In genomic region chr4:149078261-149078660, GRCm38 (mm10) we compare ENCODE assay signal across 30 mouse cellular contexts. TPM values are rescaled to one million over a fixed set of nuclear protein-coding genes. Genes with fewer than 3 reads are reported as not detected.
DNase-seq lines count a peak whose midpoint lies in the region; ATAC-seq and TF ChIP-seq lines count a peak whose summit lies in the region.
"Had no signal": no experiment of that assay in that cellular context is flagged by ENCODE, and none has a peak within 500 bp of the region (broad histone marks: within the 10 kb centered on the region; RNA-seq: fewer than 3 reads in every experiment).

No protein-coding gene starts in this region.

- no peaks in the 10 kb centered on the region for H3K9me3 ChIP-seq in liver, embryonic 14.5 days (ENCODE audit: control insufficient read depth, low read length)
- no peaks in the 10 kb centered on the region for H3K9me3 ChIP-seq in liver, embryonic 12.5 days (replicated peaks)
- no peaks in the 10 kb centered on the region for H3K9me3 ChIP-seq in liver, postnatal 0 days (ENCODE audit: low read length)
- no peaks in the 10 kb centered on the region for H3K9me3 ChIP-seq in hindbrain, embryonic 14.5 days (ENCODE audit: control insufficient read depth, low read length)
- H3K9me3 ChIP-seq: embryonic facial prominence, embryonic 12.5 days; forebrain, embryonic 15.5 days; heart, embryonic 12.5 days had no signal

- no peaks in the 10 kb centered on the region for H3K27me3 ChIP-seq in kidney, adult 2 months (replicated peaks; ENCODE audit: control insufficient read depth, insufficient read depth, low read length)
- no peaks in the 10 kb centered on the region for H3K27me3 ChIP-seq in liver, embryonic 14.5 days (ENCODE audit: control insufficient read depth, insufficient read depth, low read length)
- H3K27me3 ChIP-seq in liver, embryonic 12.5 days (replicated peaks) = no peaks in the 10 kb centered on the region
- H3K27me3 ChIP-seq in liver, postnatal 0 days (ENCODE audit: insufficient read depth, low read length) = no peaks in the 10 kb centered on the region
- no peaks in the 10 kb centered on the region for H3K27me3 ChIP-seq in hindbrain, embryonic 14.5 days (ENCODE audit: control insufficient read depth, insufficient read depth, low read length)
- H3K27me3 ChIP-seq: embryonic facial prominence, embryonic 12.5 days; forebrain, embryonic 15.5 days; heart, embryonic 12.5 days had no signal

- no peak for TF ChIP-seq CTCF in kidney, adult 2 months (conservative IDR thresholded peaks at IDR 0.05; ENCODE audit: insufficient read depth, insufficient read length, low read depth, low read length)
- no peak for TF ChIP-seq CTCF in liver, embryonic 14.5 days (IDR thresholded peaks at IDR 0.05; ENCODE audit: low read depth)
- no peak for TF ChIP-seq CTCF in liver, postnatal 0 days (IDR thresholded peaks at IDR 0.05; ENCODE audit: low read depth)

- H3K27ac ChIP-seq in kidney, adult 2 months (ENCODE audit: insufficient read depth, low read depth, low read length) = no peak overlapping the region
- H3K27ac ChIP-seq in liver, embryonic 14.5 days = no peak overlapping the region
- H3K27ac ChIP-seq in liver, embryonic 12.5 days = no peak overlapping the region
- H3K27ac ChIP-seq in liver, postnatal 0 days (ENCODE audit: low read depth) = peak overlapping the region; percentile 39; the same call in 1 of the 2 replicates
- no peak overlapping the region for H3K27ac ChIP-seq in hindbrain, embryonic 14.5 days
- H3K27ac ChIP-seq: embryonic facial prominence, embryonic 12.5 days; forebrain, embryonic 15.5 days; gastrocnemius, adult 2 months; heart, adult 2 months; macrophage had no signal

- peak; percentile 52 for DNase-seq in adrenal gland, postnatal 10 days
- no peak for DNase-seq in adrenal gland, postnatal 4 days (ENCODE audit: low spot score in 2 of 2)
- DNase-seq in kidney, adult 2 months = peak; percentile 55
- DNase-seq in kidney, postnatal 4 days = no peak
- DNase-seq in liver, embryonic 14.5 days (ENCODE audit: low read depth in 3 of 3, low spot score in 3 of 3) = no peak
- DNase-seq in liver, postnatal 0 days = peak; percentile 41
- no peak for DNase-seq in hindbrain, embryonic 14.5 days (ENCODE audit: low spot score)
- DNase-seq: cerebellum, adult 11-12 months; cerebellum, adult 9-11 months; embryo, embryonic 11 days; gastrocnemius, adult 2 months; gastrocnemius, postnatal 36 days; heart, adult 2 months; layer of hippocampus, postnatal 36 days; left cerebral cortex, postnatal 4 days; lung, adult 2 months; lung, postnatal 10 days; midbrain, embryonic 14.5 days had no signal

- TF ChIP-seq EP300 in liver, embryonic 14.5 days (IDR thresholded peaks at IDR 0.05; ENCODE audit: low read depth) = no peak
- no peak for TF ChIP-seq EP300 in liver, postnatal 0 days (IDR thresholded peaks at IDR 0.05; ENCODE audit: low read depth)

- ATAC-seq in liver, embryonic 14.5 days (ENCODE audit: insufficient read depth) = 0 out of 2 replicates have a peak, but pooled peaks have one; percentile 14
- ATAC-seq in liver, embryonic 12.5 days = no peak
- peak; percentile 62 for ATAC-seq in liver, postnatal 0 days
- ATAC-seq in hindbrain, embryonic 14.5 days (ENCODE audit: low FRiP score) = no peak
- ATAC-seq: forebrain, embryonic 15.5 days; hindbrain, embryonic 16.5 days had no signal

- TF ChIP-seq POLR2A in kidney, adult 2 months (IDR thresholded peaks at IDR 0.05; ENCODE audit: low read depth, low read length) = no peak

- WGBS in kidney, adult 2 months = 55% methylated on average over 4 of the region's 4 CpGs
- 50% methylated on average over 4 of the region's 4 CpGs for WGBS in liver, embryonic 14.5 days (ENCODE audit: insufficient replicate concordance)
- WGBS in liver, embryonic 12.5 days (ENCODE audit: insufficient replicate concordance) = 49% methylated on average over 4 of the region's 4 CpGs
- WGBS in liver, postnatal 0 days (ENCODE audit: insufficient replicate concordance) = 54% methylated on average over 4 of the region's 4 CpGs
- 67% methylated on average over 4 of the region's 4 CpGs for WGBS in hindbrain, embryonic 14.5 days

- H3K9ac ChIP-seq in liver, embryonic 14.5 days (replicated peaks) = no peak overlapping the region
- no peak overlapping the region for H3K9ac ChIP-seq in liver, embryonic 12.5 days
- H3K9ac ChIP-seq in liver, postnatal 0 days (replicated peaks) = no peak overlapping the region
- H3K9ac ChIP-seq in hindbrain, embryonic 14.5 days = no peak overlapping the region
- H3K9ac ChIP-seq: embryonic facial prominence, embryonic 12.5 days; forebrain, embryonic 15.5 days had no signal

- no peak overlapping the region for H3K4me2 ChIP-seq in liver, embryonic 14.5 days (ENCODE audit: low read depth)
- H3K4me2 ChIP-seq in liver, embryonic 12.5 days = no peak overlapping the region
- no peak overlapping the region for H3K4me2 ChIP-seq in liver, postnatal 0 days (ENCODE audit: low read depth, low read length)
- H3K4me2 ChIP-seq in hindbrain, embryonic 14.5 days (replicated peaks) = no peak overlapping the region
- H3K4me2 ChIP-seq: embryonic facial prominence, embryonic 12.5 days; forebrain, embryonic 15.5 days; heart, embryonic 12.5 days had no signal

- no peaks in the 10 kb centered on the region for H3K36me3 ChIP-seq in kidney, adult 2 months (ENCODE audit: control insufficient read depth, insufficient read depth, low read length)
- no peaks in the 10 kb centered on the region for H3K36me3 ChIP-seq in liver, embryonic 14.5 days (replicated peaks; ENCODE audit: control insufficient read depth, insufficient read depth, low read depth)
- peaks cover 21% of the 10 kb centered on the region for H3K36me3 ChIP-seq in liver, embryonic 12.5 days
- peaks cover 14% of the 10 kb centered on the region for H3K36me3 ChIP-seq in liver, postnatal 0 days (replicated peaks; ENCODE audit: insufficient read depth, low read length)
- H3K36me3 ChIP-seq in hindbrain, embryonic 14.5 days (replicated peaks; ENCODE audit: control insufficient read depth, insufficient read depth) = peaks cover 13% of the 10 kb centered on the region
- H3K36me3 ChIP-seq: embryonic facial prominence, embryonic 12.5 days; forebrain, embryonic 15.5 days had no signal

- peaks cover 21% of the 10 kb centered on the region; the same call in 1 of the 2 replicates for H3K4me1 ChIP-seq in kidney, adult 2 months (ENCODE audit: control insufficient read depth, insufficient read depth, low read length)
- H3K4me1 ChIP-seq in liver, embryonic 14.5 days (replicated peaks; ENCODE audit: control insufficient read depth in 2 of 2, insufficient read depth in 2 of 2, low read length in 1 of 2) = peaks cover 0 to 4% of the 10 kb centered on the region in 2 experiments; a peak in 2 of 4 replicates
- peaks cover 27% of the 10 kb centered on the region for H3K4me1 ChIP-seq in liver, embryonic 12.5 days
- H3K4me1 ChIP-seq in liver, postnatal 0 days (ENCODE audit: insufficient read depth) = peaks cover 24% of the 10 kb centered on the region
- H3K4me1 ChIP-seq in hindbrain, embryonic 14.5 days (replicated peaks; ENCODE audit: control insufficient read depth, insufficient read depth, low read length) = no peaks in the 10 kb centered on the region; the same call in 1 of the 2 replicates

- H3K4me3 ChIP-seq in kidney, adult 2 months (ENCODE audit: insufficient read depth, low read depth, low read length) = no peak overlapping the region
- H3K4me3 ChIP-seq in liver, embryonic 14.5 days (ENCODE audit: insufficient read depth in 1 of 2, low read depth in 2 of 2, low read length in 2 of 2) = no peak overlapping the region
- H3K4me3 ChIP-seq in liver, embryonic 12.5 days = no peak overlapping the region
- no peak overlapping the region for H3K4me3 ChIP-seq in liver, postnatal 0 days (ENCODE audit: low read depth, low read length)
- H3K4me3 ChIP-seq in hindbrain, embryonic 14.5 days (replicated peaks; ENCODE audit: low read length) = no peak overlapping the region
- H3K4me3 ChIP-seq: embryonic facial prominence, embryonic 12.5 days; forebrain, embryonic 15.5 days; gastrocnemius, adult 2 months; heart, adult 2 months; heart, embryonic 12.5 days had no signal

RNA-seq across cellular contexts. Expression of gene Pex14, which starts 21.4 kb away (rescaled TPM):
- 10 to 100 TPM; 67.9 to 74.0 TPM for total RNA-seq in adrenal gland, postnatal 10 days (2021)
- 10 to 100 TPM; 63.0 to 67.3 TPM for total RNA-seq in adrenal gland, postnatal 4 days (2021)
- 49.3 and 55.0 TPM in 2 replicates for polyA plus RNA-seq in kidney, adult 2 months (2012; rRNA removed)
- polyA plus RNA-seq in liver, embryonic 14.5 days (2012; rRNA removed) = 11.4 and 12.2 TPM in 2 replicates
- polyA plus RNA-seq in liver, embryonic 14.5 days (2014; fragmentation: Nextera tagmentation; extraction: Ambion mirVana) = 14.9 and 15.4 TPM in 2 replicates
- polyA plus RNA-seq in liver, embryonic 12.5 days (2016; fragmentation: Nextera tagmentation; extraction: Ambion mirVana) = 31.8 and 34.7 TPM in 2 replicates
- 47.5 and 53.6 TPM in 2 replicates for polyA plus RNA-seq in liver, postnatal 0 days (2015; fragmentation: Nextera tagmentation; extraction: Ambion mirVana)
- 46.7 and 47.0 TPM in 2 replicates for polyA plus RNA-seq in hindbrain, embryonic 14.5 days (2014; fragmentation: Nextera tagmentation; extraction: Ambion mirVana)

RNA-seq across cellular contexts. Expression of gene Dffa, which starts 25.7 kb away (rescaled TPM):
- total RNA-seq in adrenal gland, postnatal 10 days (2021) = 10 to 100 TPM; 21.0 to 23.9 TPM
- total RNA-seq in adrenal gland, postnatal 4 days (2021) = 10 to 100 TPM; 24.4 to 24.9 TPM
- 20.1 and 20.8 TPM in 2 replicates for polyA plus RNA-seq in kidney, adult 2 months (2012; rRNA removed)
- 11.2 and 13.1 TPM in 2 replicates for polyA plus RNA-seq in liver, embryonic 14.5 days (2012; rRNA removed)
- polyA plus RNA-seq in liver, embryonic 14.5 days (2014; fragmentation: Nextera tagmentation; extraction: Ambion mirVana) = 13.2 and 13.6 TPM in 2 replicates
- 24.4 and 25.3 TPM in 2 replicates for polyA plus RNA-seq in liver, embryonic 12.5 days (2016; fragmentation: Nextera tagmentation; extraction: Ambion mirVana)
- polyA plus RNA-seq in liver, postnatal 0 days (2015; fragmentation: Nextera tagmentation; extraction: Ambion mirVana) = 12.5 and 13.4 TPM in 2 replicates
- polyA plus RNA-seq in hindbrain, embryonic 14.5 days (2014; fragmentation: Nextera tagmentation; extraction: Ambion mirVana) = 20.1 and 20.8 TPM in 2 replicates

RNA-seq across cellular contexts. Expression of gene Cort, which starts 48.3 kb away (rescaled TPM):
- 1 to 10 TPM; 1.5 TPM for total RNA-seq in adrenal gland, postnatal 10 days (2021)
- 1 to 10 TPM; 2.4 to 3.1 TPM for total RNA-seq in adrenal gland, postnatal 4 days (2021)
- not detected in 2 replicates for polyA plus RNA-seq in kidney, adult 2 months (2012; rRNA removed)
- polyA plus RNA-seq in liver, embryonic 14.5 days (2012; rRNA removed) = not detected in 2 replicates
- polyA plus RNA-seq in liver, embryonic 14.5 days (2014; fragmentation: Nextera tagmentation; extraction: Ambion mirVana) = not detected in 2 replicates
- 0.35 TPM in 1 of 2 replicates, not detected in the other for polyA plus RNA-seq in liver, embryonic 12.5 days (2016; fragmentation: Nextera tagmentation; extraction: Ambion mirVana)
- not detected in 2 replicates for polyA plus RNA-seq in liver, postnatal 0 days (2015; fragmentation: Nextera tagmentation; extraction: Ambion mirVana)
- 0.41 and 0.99 TPM in 2 replicates for polyA plus RNA-seq in hindbrain, embryonic 14.5 days (2014; fragmentation: Nextera tagmentation; extraction: Ambion mirVana)
- total RNA-seq: gastrocnemius, postnatal 36 days; hematopoietic stem cell, adult 5-6 weeks; megakaryocyte-erythroid progenitor cell, adult 5-6 weeks; monocyte, adult 5-6 weeks had no signal
- polyA plus RNA-seq: embryonic facial prominence, embryonic 12.5 days; heart, adult 2 months; heart, embryonic 12.5 days; heart, postnatal 0 days; intestine, embryonic 14.5 days; lung, adult 2 months; macrophage; midbrain, embryonic 14.5 days; testis, adult 2 months had no signal

RNA-seq across cellular contexts. Expression of gene Cenps, which starts 59.2 kb away (rescaled TPM):
- total RNA-seq in adrenal gland, postnatal 10 days (2021) = 10 to 100 TPM in 1 of 2 experiments, 1 to 10 TPM in 1; 7.8 to 11.0 TPM
- 10 to 100 TPM; 17.1 to 19.3 TPM for total RNA-seq in adrenal gland, postnatal 4 days (2021)
- polyA plus RNA-seq in kidney, adult 2 months (2012; rRNA removed) = 0.75 and 1.1 TPM in 2 replicates
- 7.6 and 12.3 TPM in 2 replicates for polyA plus RNA-seq in liver, embryonic 14.5 days (2012; rRNA removed)
- 17.3 and 18.0 TPM in 2 replicates for polyA plus RNA-seq in liver, embryonic 14.5 days (2014; fragmentation: Nextera tagmentation; extraction: Ambion mirVana)
- polyA plus RNA-seq in liver, embryonic 12.5 days (2016; fragmentation: Nextera tagmentation; extraction: Ambion mirVana) = 23.2 and 25.9 TPM in 2 replicates
- polyA plus RNA-seq in liver, postnatal 0 days (2015; fragmentation: Nextera tagmentation; extraction: Ambion mirVana) = 8.4 and 8.7 TPM in 2 replicates
- 16.9 and 18.7 TPM in 2 replicates for polyA plus RNA-seq in hindbrain, embryonic 14.5 days (2014; fragmentation: Nextera tagmentation; extraction: Ambion mirVana)

Comparison
In these comparisons a context has a peak if more than half of its experiments do, and no peak if none do; other contexts are left out.
1. DNase-seq: peak in adrenal gland, postnatal 10 days (single experiment), kidney, adult 2 months (single experiment) and liver, postnatal 0 days (single experiment); none in adrenal gland, postnatal 4 days (0 of 2), kidney, postnatal 4 days (0 of 2), liver, embryonic 14.5 days (0 of 3) and hindbrain, embryonic 14.5 days (single experiment).
2. ATAC-seq: peak in liver, embryonic 14.5 days (single experiment) and liver, postnatal 0 days (single experiment); none in liver, embryonic 12.5 days (single experiment) and hindbrain, embryonic 14.5 days (single experiment).